Mouse (Mus musculus): ENCODE measurements at regions not wholly inside any gene's neighbourhood (a gene's known extent, or its start where the extent isn't known, plus 50 kb on each side); places are given as distances from the start of the nearest gene placed in this dataset.

DNA sequence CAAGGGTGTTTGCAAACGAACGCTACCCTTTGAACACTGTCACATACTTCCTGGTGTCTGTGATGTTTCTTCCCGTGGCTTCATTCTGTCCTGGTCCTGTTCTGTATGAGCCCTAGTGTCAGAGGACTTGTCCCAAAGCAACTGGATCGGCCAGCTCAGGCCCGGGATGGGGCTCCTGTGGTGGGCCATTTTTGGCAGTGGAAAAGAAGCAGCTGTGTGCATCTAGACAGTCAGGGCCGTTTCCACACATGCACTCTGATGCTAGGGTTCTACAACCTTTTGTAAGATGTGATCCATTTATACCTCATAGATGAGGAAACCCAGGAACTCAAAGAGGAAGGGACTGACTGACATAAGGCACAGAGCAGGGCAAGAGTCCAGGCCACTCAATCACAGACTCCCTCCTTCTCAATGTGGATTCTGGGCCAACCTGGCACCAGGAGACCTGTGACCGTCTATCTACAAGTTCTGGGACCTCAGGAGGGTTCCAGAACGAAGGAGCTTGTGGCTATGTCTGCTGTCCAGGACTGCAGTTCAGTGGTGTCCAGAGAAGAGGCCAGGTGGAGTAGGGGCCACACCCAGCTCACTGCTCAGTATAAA, 155.2 kb downstream of the Trim29 start:
- no peak for DNase-seq (ENCODE audit: low spot score)

DNA sequence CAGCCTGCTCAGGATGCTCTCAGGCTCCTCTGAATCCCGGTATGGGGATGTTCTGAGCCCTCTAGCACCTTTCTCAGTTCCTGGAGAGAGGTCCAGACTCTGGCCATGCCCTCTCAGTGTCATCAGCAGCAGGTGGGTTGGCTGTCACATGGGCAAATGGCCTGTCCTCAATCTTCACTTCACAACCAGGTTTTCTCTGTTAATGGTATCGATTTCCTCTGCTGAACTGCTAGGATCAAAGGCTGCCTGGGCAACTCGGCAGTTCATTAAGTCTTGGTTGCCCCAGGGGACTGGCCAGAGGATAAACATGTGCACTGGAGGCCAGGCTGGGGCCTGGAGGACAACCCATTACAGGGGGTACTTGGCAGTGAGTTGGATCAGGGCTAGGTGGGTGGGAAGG, 156.2 kb downstream of the Trim29 start:
- no peak for DNase-seq (ENCODE audit: low spot score)

DNA sequence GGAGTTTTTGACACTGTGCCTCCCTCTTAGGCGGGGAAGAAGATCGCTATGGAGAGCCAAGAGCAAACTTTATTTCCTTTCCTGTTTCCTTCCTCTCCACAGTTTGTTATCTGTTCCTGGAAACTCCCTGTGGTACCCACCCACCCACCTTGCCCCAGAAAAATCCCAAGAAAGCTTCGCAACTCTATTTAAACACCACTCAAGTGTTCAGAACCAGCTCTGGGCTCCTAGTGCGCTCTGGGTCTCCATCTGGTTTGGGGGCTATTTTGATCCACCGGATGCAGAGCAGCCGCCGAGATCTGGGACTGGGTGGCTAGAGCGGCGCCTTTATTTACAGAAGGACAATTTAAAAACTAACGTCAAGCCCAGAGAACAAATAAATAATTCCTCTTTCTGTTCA, 158.6 kb downstream of the Trim29 start:
- DNase-seq (ENCODE audit: low spot score) = no peak

DNA sequence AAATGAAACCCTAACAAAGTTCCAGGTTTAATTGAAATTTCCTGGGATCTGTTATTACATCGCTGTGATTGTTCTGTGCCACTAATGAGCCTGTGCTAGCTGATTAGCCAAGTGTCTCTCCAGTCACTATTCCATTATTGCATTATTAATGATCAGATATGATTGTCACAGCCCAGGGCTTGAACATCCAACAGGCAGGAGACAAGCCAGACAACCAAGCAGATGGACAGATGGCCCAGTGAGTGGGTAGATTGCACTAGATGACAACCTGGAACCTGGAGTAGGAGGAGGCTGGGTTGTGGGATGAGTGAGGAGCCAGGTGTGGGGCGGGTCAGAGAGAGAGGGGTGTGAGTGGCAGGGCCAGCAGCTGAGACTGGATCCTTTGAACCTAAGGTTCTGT, 161.6 kb downstream of the Trim29 start:
- no peak for DNase-seq (ENCODE audit: low spot score)

DNA sequence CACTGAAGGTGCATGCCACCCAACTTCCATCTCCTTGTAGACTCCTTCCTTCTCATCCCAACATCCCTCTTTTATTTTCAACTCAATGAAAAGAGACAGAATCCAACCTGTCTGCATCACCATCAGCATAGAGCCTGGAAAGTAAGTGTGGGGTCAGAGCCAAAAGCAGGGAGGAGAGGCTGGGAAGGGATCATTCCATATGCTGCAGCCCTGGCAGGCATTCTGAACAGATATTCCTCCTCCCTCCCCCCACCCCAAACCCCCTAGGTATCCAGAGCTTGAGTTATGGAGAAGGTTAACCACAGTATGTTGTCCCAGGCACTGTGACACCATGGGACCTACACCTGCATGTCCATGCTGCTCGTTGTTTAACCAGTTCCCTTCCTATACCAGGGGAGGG, 162.5 kb downstream of the Trim29 start:
- DNase-seq (ENCODE audit: low spot score) = no peak

DNA sequence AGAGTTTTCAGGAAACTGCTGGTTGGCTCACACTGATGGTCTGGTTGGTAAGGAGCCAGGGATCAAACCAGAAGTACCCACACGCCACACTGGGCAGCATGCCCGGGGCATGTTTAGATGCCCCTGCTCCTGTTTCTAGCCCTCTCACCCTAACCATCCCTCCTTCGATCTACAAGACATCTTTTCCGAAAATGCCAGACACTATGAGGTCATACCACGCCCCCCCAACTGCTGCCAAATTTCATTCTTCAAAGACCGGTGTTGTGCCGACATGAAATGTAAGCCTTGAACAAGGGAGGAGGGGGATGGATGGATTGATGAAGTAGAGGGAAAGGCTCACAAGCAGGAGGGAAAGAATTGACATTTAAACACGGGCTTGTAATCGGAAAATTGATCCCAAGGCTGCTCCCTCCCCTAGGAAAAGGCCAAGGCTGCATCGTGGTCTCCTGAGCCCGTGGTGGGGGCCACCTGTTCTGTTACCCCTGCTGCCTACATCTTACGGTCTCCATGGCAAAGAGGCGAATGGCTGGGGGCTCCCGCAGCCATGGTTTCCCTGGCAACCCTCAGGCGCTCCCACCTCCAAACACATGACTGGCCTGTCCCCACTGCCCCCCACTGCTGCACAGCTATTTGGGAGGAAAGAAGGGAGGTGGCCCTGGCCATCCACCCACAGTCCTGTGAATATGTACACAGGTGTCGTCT, 163.1 kb downstream of the Trim29 start:
- DNase-seq (ENCODE audit: low spot score) = no peak

DNA sequence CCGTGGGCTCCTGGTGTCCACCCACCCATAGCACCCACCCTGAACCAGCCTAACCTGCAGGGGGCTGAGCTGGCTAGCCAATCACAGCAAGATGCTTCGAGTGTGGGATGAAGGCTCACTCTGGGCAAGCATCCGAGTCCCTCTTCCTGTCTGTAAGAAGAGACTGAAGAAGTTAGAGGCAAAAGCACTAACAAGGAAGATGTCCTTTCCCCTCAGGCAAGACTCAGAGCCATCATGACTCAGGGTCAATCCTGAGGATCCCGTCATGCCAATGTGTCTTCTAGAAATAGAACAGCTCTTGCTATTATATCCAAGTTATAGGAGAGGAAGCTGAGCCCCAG, 163.6 kb downstream of the Trim29 start:
- DNase-seq (ENCODE audit: low spot score) = no peak

DNA sequence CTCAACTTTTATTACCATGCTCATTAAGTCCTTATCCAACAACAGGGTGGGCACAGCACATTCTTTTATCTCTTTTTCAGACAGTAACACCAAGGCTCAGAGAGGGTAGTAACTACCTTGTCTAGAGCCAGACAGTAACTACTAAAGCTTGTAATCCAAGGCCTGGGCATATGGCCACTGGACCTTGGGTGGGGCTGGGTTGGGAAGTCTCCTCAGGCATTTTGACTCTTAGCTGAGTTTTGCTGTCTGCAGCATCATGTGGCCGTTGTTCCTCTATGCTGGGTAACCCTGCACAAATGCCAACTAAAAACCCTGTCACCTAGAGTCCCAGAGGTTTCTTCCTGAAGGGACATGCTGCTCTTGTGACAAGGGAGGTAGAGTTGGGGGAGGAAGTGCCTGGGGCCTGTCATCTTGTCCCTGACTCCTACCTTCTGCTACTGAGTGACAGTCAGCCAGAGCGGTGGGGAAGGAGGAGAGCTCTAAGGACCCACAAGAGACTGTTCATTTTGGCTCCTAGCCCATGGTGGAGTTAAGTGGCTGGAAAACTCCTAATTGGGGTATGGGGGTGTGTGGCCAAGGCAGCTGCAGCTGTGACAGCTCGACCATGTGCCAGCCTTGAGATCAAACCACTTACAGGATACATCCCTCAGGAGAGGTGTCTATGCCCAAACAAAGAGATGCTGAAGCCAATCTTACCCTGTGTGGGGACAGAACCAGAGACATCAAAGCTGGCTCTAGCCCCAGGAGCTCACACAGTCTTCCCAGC, 170.4 kb downstream of the Trim29 start:
- no peak for DNase-seq (ENCODE audit: low spot score)

DNA sequence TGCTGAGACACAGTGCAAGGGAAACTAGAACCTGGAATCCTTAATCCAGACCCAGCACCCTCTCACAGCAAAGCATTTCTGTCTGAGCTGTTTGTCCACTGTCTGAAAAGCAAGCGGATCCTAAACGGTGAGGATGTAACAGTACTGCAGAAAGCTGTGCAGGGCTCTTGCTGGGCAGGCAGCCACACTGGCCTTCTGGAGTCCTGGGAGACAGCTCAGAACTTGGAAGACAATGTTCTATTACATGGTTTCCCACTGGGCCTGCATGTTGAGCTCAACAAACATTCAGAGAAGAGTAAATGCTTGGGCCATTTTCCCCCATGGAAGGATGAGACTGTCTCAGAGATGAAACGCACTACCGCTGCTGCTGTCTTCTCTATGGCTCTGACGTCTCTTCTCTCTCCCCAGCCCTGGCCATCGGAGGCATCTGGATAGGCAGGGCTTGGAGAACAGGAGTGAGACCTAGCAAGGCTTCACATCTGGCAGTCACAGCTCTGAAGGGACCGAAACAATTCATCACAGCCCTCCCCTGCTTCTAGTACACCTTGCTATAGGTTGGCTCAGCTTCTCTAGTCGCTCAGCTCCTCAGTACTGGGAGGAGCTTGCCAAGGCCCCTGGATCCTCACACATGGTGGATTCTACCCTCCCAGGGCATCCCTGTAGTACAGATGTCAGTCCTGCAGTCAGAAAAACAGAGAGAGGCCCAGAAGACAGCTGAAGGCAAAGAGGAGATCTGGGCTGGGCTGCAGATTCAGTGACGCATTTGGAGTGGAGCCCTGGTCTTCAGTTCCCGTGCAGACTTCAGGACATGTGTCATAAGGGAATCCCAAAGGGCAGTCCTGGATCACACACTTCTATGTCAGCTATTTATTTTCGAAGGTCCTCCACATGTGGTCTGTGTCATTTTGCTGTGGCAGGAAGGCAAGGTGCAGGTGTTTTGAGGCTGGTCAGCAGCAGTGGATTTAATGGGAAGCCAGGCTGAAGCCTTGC, 171.7 kb downstream of the Trim29 start:
- no peak for DNase-seq (ENCODE audit: low spot score)

DNA sequence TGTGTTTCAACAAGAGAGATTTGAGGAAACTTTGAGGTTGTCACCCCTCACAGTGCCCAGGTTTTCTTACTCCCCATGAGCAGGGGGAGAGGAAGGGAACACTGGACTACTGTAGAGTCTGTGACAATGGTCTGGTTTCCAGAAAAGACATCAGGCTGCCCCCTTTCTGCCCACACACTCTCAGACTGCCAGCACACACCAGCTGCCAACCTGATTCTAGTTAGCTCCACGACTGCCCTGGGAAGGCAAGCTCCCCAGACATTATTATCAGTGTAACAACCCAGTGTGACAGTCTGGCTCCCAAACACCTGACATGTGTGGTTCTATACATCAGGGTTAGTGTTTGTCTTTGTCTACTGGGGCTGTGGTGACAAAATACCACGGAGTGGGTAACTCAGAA, 172.5 kb downstream of the Trim29 start:
- DNase-seq (ENCODE audit: low spot score) = no peak

DNA sequence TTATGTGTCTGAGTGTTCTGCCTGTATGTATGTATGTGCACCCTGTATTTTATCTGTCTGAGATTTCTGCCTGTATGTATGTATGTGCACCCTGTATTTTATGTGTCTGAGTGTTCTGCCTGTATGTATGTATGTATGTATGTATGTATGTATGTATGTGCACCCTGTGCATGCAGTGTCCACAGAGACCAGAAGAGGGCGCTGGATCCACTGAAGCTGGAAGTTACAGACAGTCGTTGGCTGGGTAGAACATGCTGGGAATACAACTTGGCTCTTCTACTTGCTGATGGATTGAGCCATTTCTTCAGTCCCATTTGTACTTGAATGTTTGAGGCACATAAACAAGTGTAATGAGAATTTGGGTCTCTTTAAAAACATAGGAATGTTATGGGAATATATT, 173.3 kb downstream of the Trim29 start:
- no peak for DNase-seq (ENCODE audit: low spot score)

DNA sequence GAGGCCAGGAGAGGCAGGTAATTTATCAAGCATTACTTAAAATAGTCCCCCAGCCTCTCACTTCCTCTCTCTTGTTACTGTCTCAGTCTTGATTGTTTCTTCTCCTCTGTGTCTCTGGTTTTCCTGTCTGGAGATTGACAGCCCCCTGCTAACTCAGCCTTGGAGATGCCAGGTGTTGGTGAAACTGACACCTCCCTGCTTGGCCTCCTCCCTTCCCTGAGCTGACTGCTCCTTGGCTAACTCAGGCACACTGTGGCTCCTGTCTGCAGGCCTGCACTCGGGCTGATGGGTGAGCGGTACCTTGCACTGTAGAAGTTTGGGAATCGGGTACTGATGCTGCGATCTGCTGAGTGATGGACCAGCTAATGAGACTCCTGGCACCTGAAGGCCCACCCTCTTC, 176.1 kb downstream of the Trim29 start:
- no peak for DNase-seq (ENCODE audit: low spot score)

DNA sequence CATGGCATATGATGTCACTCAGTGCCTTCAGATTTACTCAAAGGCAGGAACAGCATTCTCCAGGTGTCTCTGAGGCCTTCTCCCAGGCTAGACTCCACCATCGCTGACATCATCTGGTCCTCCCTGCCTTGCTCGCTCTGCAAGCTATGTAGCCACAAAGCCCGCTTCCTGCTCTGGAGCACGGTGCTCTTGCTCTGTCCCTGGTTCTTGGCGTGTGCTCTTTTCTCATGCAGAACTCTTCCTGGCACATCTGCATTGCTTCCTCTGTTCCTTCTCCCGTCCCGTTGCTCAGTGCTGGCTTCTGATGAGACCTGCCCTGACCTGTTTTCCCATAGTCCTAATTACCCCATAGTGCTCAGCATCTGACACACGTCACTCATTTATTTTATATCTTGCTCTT, 178.6 kb downstream of the Trim29 start:
- DNase-seq (ENCODE audit: low spot score) = peak; percentile 41

DNA sequence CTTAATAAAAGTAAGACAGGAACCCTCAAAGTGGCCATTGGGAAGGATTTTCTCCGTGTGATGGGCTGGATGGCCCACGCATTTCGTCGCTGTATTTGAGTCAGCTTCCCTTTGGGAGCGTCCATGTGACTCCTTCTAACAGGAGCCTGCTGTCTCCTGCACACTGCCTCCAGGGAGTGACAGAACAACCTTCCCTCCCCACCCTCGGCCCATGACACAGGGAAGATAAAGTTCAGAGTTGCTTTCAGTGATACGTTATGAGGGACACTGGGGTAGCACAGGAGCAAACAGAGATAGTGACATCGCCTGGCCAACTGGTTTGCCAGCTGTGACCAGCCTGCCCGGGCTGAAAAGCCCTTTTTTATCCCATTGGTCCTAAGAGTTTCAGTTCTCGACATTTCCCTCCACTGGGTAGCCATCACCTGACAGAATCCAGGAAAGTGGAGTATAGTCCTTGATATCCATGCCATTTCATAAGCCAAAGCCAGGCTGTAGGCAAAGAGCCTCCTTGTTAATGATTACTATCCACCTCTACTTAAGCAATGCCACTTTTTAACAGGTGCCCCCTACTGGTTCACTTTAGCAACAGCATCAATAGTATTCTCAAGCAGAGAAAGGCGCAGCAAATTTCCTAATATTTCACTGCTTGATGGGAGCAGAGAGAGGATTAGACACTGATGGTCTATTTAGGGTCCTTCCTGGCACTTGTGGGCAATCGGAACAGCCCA, 180.5 kb downstream of the Trim29 start:
- peak; percentile 24 for DNase-seq (ENCODE audit: low spot score)

DNA sequence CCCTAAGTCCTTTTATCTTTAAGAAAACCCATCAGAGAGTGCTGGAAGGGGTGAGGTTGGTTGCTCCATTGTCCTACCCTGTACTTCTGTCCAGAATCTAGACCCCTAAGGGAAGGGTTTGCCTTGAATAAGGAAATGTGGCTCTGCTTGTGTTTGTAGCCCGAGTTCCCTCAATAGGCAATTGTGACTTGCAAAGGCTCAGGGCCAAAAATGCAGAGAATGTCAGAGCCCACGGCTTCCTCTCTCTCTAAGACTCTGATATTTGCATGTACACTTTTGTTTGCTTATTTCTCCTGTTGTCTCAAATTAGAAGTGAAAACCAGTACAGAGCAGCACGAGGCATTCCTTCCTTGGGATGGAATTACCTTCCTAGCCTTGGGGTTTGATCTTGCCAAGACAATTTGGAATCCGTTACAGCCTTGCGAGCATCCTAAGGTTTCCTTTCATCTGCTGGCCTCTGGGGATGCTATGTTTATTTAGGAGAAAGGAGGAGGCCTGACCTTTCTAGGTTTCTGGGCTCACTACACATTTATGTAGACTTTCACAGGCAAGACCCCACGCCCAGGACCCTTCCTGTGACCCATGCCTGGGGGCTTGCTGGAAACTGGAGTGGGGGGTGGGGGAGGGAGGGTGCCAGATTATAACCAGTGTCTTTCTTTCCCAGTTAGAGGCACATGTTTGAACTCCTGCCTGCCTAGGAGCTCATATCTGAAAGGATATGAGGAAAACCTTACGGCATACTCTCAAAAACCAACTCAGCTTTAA, 181.8 kb downstream of the Trim29 start:
- DNase-seq (ENCODE audit: low spot score) = no peak

DNA sequence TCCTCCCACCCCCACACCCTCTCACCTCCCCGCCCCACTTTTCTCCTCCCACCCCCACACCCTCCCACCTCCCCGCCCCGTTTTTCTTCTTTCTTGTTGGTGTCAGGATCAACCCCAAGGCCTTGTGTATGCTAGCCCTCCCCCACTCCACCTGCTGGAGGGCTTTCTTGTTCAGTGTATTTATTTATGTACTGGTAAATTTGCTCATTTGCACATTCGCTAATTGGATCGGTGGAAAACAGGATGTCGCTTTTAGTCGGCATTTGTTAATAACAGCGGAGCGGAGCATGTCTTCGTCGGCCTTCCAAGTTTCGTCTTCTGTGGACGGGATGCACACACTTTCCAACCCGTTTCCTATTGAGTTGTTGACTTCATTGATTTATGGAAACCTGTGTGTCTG, 187.9 kb downstream of the Trim29 start:
- no peak for DNase-seq (ENCODE audit: low spot score)

DNA sequence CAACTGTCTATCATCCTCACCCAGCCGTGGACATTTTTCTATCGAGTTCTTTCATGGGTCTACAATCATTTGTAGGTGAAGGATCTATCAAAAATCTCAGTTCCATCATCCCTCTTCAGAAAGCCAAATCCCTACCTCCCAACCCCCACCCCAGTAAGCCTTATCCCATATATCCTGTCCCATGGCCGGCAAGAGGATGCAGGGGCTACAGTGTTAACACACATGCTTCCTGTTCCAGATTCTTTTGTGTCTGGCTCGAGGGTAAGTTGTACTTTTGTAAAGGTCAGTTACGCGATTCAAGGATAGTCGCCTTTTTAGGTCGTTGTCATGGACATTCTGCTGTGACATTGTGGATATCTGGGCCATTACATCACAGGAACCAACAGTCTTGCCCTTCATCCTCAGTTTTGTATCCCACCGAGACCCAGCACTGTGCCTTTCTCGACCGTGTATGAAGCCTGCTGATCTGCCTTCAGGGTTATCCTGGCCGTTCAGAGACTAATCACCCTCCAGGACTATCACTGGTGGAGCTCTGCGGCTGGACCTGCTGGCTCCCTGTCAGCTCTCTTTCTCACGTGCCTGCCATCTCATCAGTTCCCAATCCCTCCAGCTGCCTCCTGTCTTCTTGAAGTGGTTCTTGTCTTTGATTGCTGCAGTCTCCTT, 193.8 kb downstream of the Trim29 start:
- no peak for DNase-seq (ENCODE audit: low spot score)

DNA sequence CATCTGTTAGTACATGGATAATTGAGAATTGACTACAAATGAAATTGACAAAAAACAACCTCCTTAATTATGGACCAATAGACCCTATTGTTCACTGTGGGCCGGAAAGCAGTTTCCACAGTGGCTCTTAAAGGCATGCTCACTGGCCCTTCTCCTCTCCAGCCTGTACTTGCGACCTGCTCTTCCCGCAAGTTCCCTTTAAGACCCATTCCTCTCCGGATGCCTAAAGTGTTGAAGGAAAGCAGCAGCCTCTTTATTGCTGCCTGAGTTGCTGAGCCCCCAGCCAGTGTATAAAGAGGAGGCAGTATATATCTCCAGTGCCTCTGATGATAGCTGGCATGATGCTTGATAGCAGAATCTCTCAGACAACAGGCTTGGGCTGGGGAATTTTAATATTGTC, 195.2 kb downstream of the Trim29 start:
- no peak for DNase-seq (ENCODE audit: low spot score)

DNA sequence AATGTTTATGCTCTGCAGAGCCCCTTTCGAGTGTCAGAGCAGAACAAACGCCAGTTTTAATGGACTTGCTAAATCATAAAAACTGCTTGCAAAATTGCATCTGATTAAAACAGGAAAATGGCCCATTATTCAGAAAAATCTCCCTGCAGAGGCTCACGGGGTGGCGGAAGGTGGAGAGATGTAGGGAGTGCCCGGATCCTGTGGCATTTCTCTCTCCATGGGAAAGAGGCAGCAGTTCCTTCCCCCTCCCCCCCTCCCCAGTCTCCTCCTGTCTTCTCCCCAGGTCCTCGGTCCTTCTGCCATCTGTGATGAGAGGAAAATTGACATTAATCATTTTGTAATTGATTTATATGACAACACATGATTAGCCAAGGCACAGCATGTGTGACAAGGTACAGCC, 195.6 kb downstream of the Trim29 start:
- no peak for DNase-seq (ENCODE audit: low spot score)

DNA sequence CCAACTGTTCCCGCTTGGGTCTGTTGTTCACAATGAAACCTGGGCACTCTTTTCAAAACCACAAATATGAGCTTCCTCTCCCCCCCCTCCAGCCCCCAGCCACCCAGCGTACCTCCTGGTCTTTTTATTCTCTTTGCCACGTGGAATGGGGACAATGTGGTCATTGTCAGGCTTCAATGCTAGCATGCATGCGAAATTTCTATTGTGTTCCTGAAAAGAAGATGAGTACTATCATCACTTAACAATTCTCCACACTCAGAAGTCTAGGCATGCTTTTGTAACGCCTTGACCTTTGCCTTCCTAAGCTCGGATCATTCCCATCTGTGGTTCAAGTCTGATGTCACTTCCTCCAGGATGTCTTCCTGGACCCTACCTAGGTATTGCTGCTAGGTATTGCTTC, 202.2 kb downstream of the Trim29 start:
- no peak for DNase-seq (ENCODE audit: low spot score)

All from thymus, postnatal 0 days (tissue).